8 mouse cellular contexts compared by ENCODE assay signal in the genomic region with DNA sequence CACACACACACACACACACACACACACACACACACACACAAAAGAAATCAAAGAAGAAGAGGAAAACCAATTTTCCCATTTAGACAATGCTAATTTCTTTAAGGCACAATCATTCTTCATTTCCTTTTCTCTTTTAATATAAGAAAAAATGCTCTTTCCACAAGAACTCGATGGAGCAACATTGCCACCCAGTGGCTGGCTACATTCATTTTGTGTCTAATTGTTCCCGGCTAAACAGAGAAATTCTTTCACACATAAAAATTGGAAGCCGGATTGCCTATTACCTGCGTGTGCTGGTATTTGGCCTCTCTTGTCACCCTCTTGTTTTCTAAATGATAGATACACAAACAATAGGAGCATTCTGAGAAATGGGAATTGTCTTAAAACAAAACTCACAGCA.
A peak's percentile ranks its signal among the peaks of the same experiment; 100 is the strongest.
DNase-seq lines count a peak whose midpoint lies in the region; ATAC-seq and TF ChIP-seq lines count a peak whose summit lies in the region.
"Had no signal": no experiment of that assay in that cellular context is flagged by ENCODE, and none has a peak within 500 bp of the region (broad histone marks: within the 10 kb centered on the region; RNA-seq: fewer than 3 reads in every experiment).

No protein-coding gene starts in this region.

- no peaks in the 10 kb centered on the region for H3K36me3 ChIP-seq in midbrain, embryonic 16.5 days (ENCODE audit: control insufficient read depth, insufficient read depth, low read length)

- no peak overlapping the region for H3K4me3 ChIP-seq in midbrain, embryonic 16.5 days (ENCODE audit: low read depth, low read length)
- H3K4me3 ChIP-seq: megakaryocyte, embryonic 14.5 days had no signal

- 0 out of 2 replicates have a peak overlapping the region, but pooled peaks have one; percentile 5 for H3K9ac ChIP-seq in midbrain, embryonic 16.5 days (ENCODE audit: low read depth, low read length)

- H3K27me3 ChIP-seq in midbrain, embryonic 16.5 days (ENCODE audit: control insufficient read depth, insufficient read depth, low read depth, low read length), result no peaks in the 10 kb centered on the region
- H3K27me3 ChIP-seq: megakaryocyte, embryonic 14.5 days had no signal

- peaks cover 4% of the 10 kb centered on the region for H3K4me1 ChIP-seq in midbrain, embryonic 16.5 days (ENCODE audit: control insufficient read depth, insufficient read depth, low read length)
- H3K4me1 ChIP-seq: megakaryocyte, embryonic 14.5 days had no signal

- H3K27ac ChIP-seq in midbrain, embryonic 16.5 days (ENCODE audit: low read length), result peak overlapping the region; percentile 39; the same call in 1 of the 2 replicates

- H3K4me2 ChIP-seq in midbrain, embryonic 16.5 days (ENCODE audit: low read length), result 0 out of 2 replicates have a peak overlapping the region, but pooled peaks have one; percentile 3

- 8% methylated on average over 4 of the region's 4 CpGs for WGBS in midbrain, embryonic 16.5 days

- no peak for TF ChIP-seq POLR2A in brain, embryonic 14.5 days (IDR thresholded peaks at IDR 0.05; ENCODE audit: borderline replicate concordance, extremely low read depth, insufficient read depth, insufficient read length, poor library complexity, severe bottlenecking)

- TF ChIP-seq CTCF in brain, embryonic 14.5 days (IDR thresholded peaks at IDR 0.05; ENCODE audit: borderline replicate concordance, extremely low read depth, insufficient read depth, insufficient read length), result peak; percentile 62; the same call in 1 of the 2 replicates

- no peak for ATAC-seq in midbrain, embryonic 16.5 days
- ATAC-seq in erythroblast, adult 5-6 weeks (replicated peaks; ENCODE audit: low FRiP score, poor library complexity, severe bottlenecking), result no peak

- peak; percentile 74 for DNase-seq in testis, postnatal 10 days (ENCODE audit: low spot score)
- no peak for DNase-seq in testis, postnatal 14 days (ENCODE audit: low spot score)
- DNase-seq in brain, embryonic 14.5 days (ENCODE audit: low read depth), result peak; percentile 91
- peak; percentile 15 to 67 for DNase-seq in frontal cortex, postnatal 10 days (ENCODE audit: low spot score in 2 of 2)
- peak; percentile 4 for DNase-seq in left cerebral cortex, adult 11 months (ENCODE audit: low spot score)

- no peaks in the 10 kb centered on the region for H3K9me3 ChIP-seq in midbrain, embryonic 16.5 days (replicated peaks; ENCODE audit: control insufficient read depth, low read length, poor library complexity, severe bottlenecking)
- H3K9me3 ChIP-seq: megakaryocyte, embryonic 14.5 days had no signal
